Mouse (Mus musculus) T-cell, adult 66 days (primary cell): ENCODE results near the gene Htatsf1. TPM values are rescaled to one million over a fixed set of nuclear protein-coding genes. Genes with fewer than 3 reads are reported as not detected.

Experiments used
- total RNA-seq, 2 experiments: library from RNA; stranded (reverse); gene quantifications; 3 replicates in 1 of 2; 4 replicates in 1 of 2; pipeline ENCODE4 v1.2.4; 2023

Htatsf1 gene
- total RNA-seq: 10 to 100 TPM; 42.7 to 54.6 TPM

DNA sequence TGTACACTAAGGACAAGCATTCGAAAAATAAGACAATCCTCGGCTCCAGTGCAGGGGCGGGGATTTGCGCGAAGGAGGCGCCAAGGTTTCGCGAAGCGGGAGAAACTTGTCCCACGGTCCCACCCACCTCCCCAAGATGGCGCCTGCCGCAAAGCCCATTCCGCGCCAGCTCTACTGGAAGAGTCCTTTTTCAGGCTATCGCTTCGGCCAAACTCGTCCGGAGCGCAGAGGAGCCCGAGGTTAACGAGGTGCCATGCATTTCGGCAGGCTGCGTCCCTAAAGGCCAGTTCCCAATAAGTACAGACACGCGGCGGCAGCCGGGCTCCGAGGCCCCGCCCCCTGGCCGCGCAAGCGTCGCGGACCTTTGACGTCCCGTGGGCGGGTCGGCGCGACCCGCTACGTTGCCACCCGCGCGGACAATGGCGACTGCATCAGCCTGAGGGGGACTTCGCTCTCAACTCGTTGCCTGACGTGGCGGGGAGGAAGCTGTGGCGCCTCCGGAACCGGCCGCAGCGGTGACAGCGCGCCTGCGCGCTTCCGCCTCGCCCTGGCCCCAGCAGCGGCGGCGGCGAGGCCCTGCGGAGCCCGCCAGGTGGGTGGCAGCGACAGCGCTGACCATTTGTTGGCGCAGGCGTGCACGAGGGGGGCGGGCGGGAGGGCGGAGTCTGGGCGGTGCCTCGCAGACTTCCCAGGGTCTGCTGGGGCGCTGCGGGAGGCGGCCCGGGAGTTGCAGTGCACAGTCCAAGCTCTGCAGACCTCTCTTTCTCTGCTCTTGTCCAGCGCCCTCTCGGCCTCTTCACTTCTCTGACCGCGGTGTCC, at the start of gene Htatsf1:
Htatsf1 (plus strand) TSS at position 410 of the 819 bp plus-strand sequence.

DNA sequence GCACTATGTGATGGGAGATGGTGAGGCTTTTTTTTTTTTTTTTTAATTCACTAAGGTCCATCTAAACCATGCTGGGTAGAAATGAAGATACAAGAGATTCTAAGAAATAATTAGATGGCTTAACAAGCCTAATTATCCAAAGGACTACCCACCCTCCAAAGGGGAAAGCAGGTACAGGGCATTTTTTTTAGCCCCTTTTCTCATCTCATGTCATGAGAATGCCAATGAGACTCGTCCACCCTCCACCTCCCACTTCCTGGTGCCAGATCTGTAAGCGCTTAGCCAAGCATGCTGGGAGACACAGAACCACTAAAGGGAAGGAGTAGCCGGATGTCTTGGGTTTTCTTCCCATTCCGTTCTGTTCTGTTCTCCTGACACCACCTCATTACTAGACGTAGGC, 10.6 kb upstream of the Htatsf1 start, which contains the start of gene Brs3:
Brs3 (plus strand) TSS at position 301 of the 400 bp plus-strand sequence.

DNA sequence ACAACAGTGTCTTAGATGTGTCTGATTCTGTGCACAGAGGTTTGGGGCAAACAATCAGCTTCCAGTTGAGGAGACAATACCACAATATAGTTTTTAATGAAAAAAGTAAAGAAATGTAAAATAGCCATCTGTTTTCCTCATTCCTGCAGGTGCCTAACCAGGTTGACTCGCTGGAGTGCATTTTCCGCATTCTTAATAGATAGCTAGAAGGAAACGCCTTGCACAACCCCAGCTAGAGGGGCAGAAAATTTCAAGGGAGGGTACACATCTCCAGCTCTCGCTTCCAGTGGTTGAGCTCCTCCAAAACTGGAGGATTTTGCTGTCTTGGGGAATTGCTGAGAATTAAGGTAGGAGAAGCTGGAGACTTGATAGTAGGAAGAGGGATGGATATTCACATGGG, 34.4 kb downstream of the Htatsf1 start, which contains the start of gene Vgll1:
Vgll1 (plus strand) TSS at position 301 of the 400 bp plus-strand sequence.

Other genes with a start within 250 kb of the Htatsf1 start
- gene Map7d3, start 231.3 kb upstream of the Htatsf1 start, total RNA-seq: 1 to 10 TPM in 1 of 2 experiments, under 1 TPM in 1; 0.27 to 1.4 TPM
- not detected for gene Adgrg4, start 183.4 kb upstream of the Htatsf1 start, total RNA-seq
- not detected for gene Brs3, start 10.5 kb upstream of the Htatsf1 start, total RNA-seq
- gene Vgll1, start 34.5 kb downstream of the Htatsf1 start, total RNA-seq: not detected
- 10 to 100 TPM; 72.4 to 96.3 TPM for gene Cd40lg, start 158.6 kb downstream of the Htatsf1 start, total RNA-seq